Mouse (Mus musculus): ENCODE measurements at regions not wholly inside any gene's neighbourhood (a gene's known extent, or its start where the extent isn't known, plus 50 kb on each side); places are given as distances from the start of the nearest gene placed in this dataset.

DNA sequence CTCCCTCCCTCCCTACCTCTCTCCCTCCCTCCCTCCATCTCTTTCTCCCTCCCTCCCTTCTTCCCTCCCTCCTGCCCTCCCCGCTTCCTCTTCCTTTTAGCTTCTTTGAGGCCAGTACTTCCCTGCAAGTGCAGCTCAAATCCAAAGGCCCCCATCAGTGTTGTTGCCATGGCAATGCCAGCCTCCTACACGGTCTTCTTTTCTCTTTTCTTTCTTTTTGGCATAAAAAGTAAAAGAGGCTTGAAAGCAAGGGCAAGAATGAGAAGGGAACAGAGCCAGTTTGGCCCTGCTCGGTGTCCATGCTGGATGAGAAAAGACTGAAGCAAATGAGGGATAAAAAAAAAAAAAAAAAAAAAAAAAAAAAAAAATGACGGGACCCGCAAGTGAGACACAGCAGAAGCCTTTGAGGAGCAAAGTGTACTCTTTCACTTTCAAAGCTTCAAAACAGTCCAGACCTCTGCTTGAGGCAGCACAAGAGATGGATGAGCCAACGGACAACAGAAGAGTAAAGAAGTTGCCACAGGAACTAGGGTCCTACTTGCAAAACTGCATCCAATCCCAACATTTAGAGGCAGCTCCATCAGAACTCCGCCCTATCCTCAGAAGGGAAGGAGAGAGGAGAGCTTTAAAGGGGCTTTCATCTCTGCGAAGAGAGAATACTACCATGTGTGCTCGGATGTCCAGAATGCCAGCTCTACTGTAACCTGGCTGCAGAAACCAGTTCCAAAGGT, 106.9 kb upstream of the Pabpc6 start:
- H3K4me1 ChIP-seq (replicated peaks; ENCODE audit: low read depth, low read length), result no peaks in the 10 kb centered on the region
- TF ChIP-seq NANOG (IDR thresholded peaks at IDR 0.05; ENCODE audit: borderline replicate concordance, low read length), result no peak
- H3K9me3 ChIP-seq (ENCODE audit: low read length), result peaks cover 46% of the 10 kb centered on the region
- 0 out of 2 replicates have a peak, but pooled peaks cover 2% of the 10 kb centered on the region for H3K36me3 ChIP-seq (ENCODE audit: insufficient read depth, low read length)
- H3K4me3 ChIP-seq (replicated peaks; ENCODE audit: low read length), result no peak overlapping the region
- H3K27me3 ChIP-seq (ENCODE audit: insufficient read depth, low read length), result no peaks in the 10 kb centered on the region

DNA sequence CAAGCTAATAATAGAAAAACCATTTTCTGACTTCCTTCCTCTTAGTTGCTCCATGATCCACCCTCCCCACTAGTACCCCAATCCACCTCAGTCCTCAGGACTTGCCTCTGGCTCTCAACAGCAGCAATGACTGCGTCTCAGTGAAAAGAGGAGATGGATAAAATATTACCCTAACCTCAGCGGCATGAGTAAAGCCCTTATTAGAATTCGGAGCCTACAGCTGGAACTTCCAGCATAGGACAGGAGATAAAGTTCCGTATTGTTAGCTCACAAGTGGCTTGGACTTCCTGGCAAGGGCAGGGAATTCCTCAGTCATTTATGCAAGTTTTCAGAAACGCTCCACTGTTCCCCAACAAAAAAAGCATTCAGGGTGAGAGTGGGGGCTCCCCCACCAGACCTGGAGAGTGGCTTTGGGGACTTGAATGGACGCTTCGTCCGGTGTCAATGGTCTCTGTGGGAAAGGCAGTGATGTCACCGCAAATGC, 106.2 kb upstream of the Pabpc6 start:
- TF ChIP-seq POU5F1 (IDR thresholded peaks at IDR 0.05; ENCODE audit: borderline replicate concordance, low read length) (no peak), NANOG (IDR thresholded peaks at IDR 0.05; ENCODE audit: borderline replicate concordance, low read length) (no peak), CTCF (conservative IDR thresholded peaks at IDR 0.05; ENCODE audit: low read length) (no peak)
- peaks cover 46% of the 10 kb centered on the region for H3K9me3 ChIP-seq (ENCODE audit: low read length)
- no peaks in the 10 kb centered on the region for H3K27me3 ChIP-seq (ENCODE audit: insufficient read depth, low read length)
- H3K4me1 ChIP-seq (replicated peaks; ENCODE audit: low read depth, low read length), result no peaks in the 10 kb centered on the region
- no peak overlapping the region for H3K4me3 ChIP-seq (replicated peaks; ENCODE audit: low read length)
- 0 out of 2 replicates have a peak, but pooled peaks cover 2% of the 10 kb centered on the region for H3K36me3 ChIP-seq (ENCODE audit: insufficient read depth, low read length)

DNA sequence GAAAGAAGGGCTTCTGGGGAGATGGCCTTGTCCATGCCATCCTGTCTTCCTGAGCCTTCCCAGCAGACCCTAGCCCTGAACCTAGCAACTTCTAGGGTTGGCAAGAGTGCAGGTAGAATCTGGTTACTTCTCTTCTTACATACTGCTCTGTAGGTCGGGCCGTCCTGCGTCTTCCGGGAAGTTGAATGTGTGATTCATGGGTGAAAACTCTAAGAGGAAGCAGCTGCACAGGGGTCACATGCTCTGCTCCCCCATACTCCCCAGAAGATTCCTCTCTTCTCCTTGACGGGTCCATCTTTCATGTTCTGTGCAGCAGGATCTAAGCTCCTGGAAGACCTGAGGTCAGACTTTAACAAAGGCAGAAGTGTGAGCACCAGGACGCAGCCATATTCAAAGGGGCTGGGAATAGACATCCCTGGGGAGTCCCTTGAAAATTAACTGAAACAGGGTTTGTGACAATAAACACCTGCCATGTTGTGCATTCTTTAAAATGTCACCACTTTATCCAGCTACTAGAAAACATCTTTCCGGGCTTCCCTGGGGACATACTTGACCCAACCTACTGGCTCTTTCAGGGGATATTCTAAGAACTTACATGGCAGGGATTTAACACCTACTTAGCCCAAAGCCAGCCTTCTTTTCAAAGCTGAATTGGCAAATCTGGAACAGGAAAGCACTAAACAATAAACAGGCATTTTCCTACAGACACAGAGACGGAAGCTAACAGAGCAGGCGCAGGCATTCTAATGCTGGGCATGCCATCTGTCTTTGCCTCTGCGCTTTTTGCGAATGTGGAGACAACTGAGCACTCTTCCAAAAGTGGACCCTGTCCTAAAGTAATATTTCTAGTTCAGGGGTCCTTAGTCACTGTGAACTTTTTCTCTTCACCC, 105.5 kb upstream of the Pabpc6 start:
- Histone ChIP-seq H3K4me1 (replicated peaks; ENCODE audit: low read depth, low read length) (no peaks in the 10 kb centered on the region), H3K4me3 (replicated peaks; ENCODE audit: low read length) (no peak overlapping the region), H3K36me3 (ENCODE audit: insufficient read depth, low read length) (0 out of 2 replicates have a peak, but pooled peaks cover 2% of the 10 kb centered on the region), H3K9me3 (ENCODE audit: low read length) (peaks cover 41% of the 10 kb centered on the region), H3K27me3 (ENCODE audit: insufficient read depth, low read length) (no peaks in the 10 kb centered on the region)
- TF ChIP-seq CTCF (conservative IDR thresholded peaks at IDR 0.05; ENCODE audit: low read length), result no peak
- TF ChIP-seq NANOG (IDR thresholded peaks at IDR 0.05; ENCODE audit: borderline replicate concordance, low read length), result no peak
- TF ChIP-seq POU5F1 (IDR thresholded peaks at IDR 0.05; ENCODE audit: borderline replicate concordance, low read length), result no peak

DNA sequence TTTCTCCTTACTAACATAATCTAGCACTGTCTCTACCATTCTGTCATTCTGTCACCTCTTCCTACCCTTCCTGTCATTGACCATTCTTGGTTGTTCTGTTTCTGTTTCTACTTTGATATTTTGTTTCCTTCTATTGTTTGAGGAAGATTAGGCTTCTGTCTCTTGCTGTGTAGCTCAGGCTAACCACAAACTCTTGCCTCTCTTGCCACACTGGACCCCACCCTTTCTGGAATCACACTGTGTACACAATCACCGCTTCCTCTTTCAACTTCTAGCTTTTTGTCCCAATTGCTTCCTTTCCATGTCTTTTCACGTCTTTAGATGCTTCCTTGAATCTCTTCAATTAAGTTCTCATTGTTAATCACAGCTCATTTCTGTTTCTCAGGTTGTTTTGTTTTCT, 104.2 kb upstream of the Pabpc6 start:
- Histone ChIP-seq H3K36me3 (ENCODE audit: insufficient read depth, low read length) (no peaks in the 10 kb centered on the region), H3K27me3 (ENCODE audit: insufficient read depth, low read length) (no peaks in the 10 kb centered on the region), H3K4me3 (replicated peaks; ENCODE audit: low read length) (no peak overlapping the region), H3K4me1 (replicated peaks; ENCODE audit: low read depth, low read length) (peaks cover 2% of the 10 kb centered on the region; the same call in 1 of the 2 replicates), H3K9me3 (ENCODE audit: low read length) (peaks cover 29% of the 10 kb centered on the region)
- no peak for TF ChIP-seq CTCF (conservative IDR thresholded peaks at IDR 0.05; ENCODE audit: low read length)
- TF ChIP-seq NANOG (IDR thresholded peaks at IDR 0.05; ENCODE audit: borderline replicate concordance, low read length), result no peak
- TF ChIP-seq POU5F1 (IDR thresholded peaks at IDR 0.05; ENCODE audit: borderline replicate concordance, low read length), result no peak

DNA sequence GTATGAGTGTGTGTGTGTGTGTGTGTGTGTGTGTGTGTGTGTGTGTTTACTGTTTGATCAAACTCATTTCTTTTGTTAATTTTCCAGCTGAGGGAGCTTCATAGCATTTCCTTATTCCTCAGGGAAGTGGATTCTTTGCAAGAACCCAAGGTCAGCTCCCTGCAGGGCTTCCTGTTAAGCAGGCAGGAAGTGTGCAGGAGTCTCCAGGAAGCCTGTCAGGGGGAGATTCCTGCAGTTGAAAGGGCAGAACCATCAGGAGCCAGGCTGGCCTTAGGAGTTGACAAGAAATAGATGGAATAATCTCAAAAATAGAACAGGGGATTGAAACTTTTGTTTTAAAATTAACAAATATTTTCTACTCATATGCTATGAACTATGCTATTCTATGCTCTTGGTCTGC, 98.8 kb upstream of the Pabpc6 start:
- Histone ChIP-seq H3K9me3 (ENCODE audit: low read length) (no peaks in the 10 kb centered on the region), H3K4me1 (replicated peaks; ENCODE audit: low read depth, low read length) (peaks cover 20% of the 10 kb centered on the region), H3K27me3 (ENCODE audit: insufficient read depth, low read length) (peaks cover 7% of the 10 kb centered on the region; the same call in 1 of the 2 replicates), H3K36me3 (ENCODE audit: insufficient read depth, low read length) (no peaks in the 10 kb centered on the region), H3K4me3 (replicated peaks; ENCODE audit: low read length) (no peak overlapping the region)
- TF ChIP-seq CTCF (conservative IDR thresholded peaks at IDR 0.05; ENCODE audit: low read length) (no peak), POU5F1 (IDR thresholded peaks at IDR 0.05; ENCODE audit: borderline replicate concordance, low read length) (no peak), NANOG (IDR thresholded peaks at IDR 0.05; ENCODE audit: borderline replicate concordance, low read length) (no peak)

DNA sequence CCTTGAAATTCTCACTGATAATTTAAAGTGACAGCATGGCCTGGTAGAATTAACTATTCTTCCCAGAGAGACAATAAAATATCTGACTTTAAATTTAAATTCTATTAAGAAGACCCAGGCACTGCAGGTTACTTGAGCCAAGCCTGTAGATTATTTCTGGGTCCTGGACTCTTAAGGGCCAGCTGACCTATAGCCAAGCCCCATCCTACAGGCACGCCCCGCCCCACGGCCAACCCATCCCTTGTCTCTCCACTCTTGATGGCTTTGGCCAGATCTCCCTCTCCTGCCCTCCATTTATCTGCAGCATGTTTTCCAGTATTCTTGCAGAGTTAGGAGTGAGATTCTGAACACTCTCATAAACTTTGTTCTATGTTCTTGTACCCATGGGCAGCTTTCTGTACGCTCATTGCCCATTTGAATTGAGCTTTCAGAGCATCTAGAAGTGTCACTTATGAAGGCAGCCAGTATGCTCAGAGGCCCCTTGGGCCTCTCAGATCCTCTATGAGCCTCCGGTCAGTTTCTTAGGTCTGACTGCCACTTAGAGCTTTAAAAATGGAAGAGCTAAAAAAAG, 96.2 kb upstream of the Pabpc6 start:
- peaks cover 7% of the 10 kb centered on the region; the same call in 1 of the 2 replicates for H3K27me3 ChIP-seq (ENCODE audit: insufficient read depth, low read length)
- no peaks in the 10 kb centered on the region for H3K9me3 ChIP-seq (ENCODE audit: low read length)
- no peaks in the 10 kb centered on the region for H3K36me3 ChIP-seq (ENCODE audit: insufficient read depth, low read length)
- no peak for TF ChIP-seq NANOG (IDR thresholded peaks at IDR 0.05; ENCODE audit: borderline replicate concordance, low read length)
- peaks cover 20% of the 10 kb centered on the region for H3K4me1 ChIP-seq (replicated peaks; ENCODE audit: low read depth, low read length)
- no peak overlapping the region for H3K4me3 ChIP-seq (replicated peaks; ENCODE audit: low read length)

DNA sequence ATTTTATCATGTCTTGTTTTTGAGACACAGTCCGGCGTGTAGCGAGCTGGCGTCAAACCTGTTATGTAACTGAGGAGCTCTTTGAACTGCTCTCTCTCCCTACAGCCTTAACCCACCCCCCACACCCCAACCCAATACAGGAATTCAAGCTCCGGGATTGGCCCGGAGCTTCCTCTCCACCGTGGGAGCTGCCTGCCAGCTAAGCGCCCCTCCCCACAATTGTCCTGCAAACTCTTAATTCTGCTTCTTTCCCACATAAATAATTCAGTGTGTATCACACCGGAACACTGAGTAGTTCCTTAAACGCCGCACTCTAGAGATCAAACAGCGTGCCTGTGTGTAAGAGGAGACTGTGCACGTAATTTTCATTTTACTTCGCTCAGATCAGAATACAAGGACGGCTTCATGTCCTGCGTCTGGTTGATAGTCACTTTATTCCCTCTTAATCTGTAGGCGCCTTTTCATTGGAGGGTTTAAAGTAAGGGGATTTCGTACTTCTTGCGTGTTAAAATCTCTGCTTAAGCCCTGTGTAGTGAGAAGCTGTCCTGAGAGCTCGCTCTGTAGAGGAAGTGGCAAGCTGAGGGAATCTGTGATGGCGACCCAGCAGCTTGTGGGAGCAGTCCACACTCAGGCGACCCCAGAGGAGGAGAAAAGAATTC, 95.3 kb upstream of the Pabpc6 start:
- no peak overlapping the region for H3K4me3 ChIP-seq (replicated peaks; ENCODE audit: low read length)
- peaks cover 20% of the 10 kb centered on the region for H3K4me1 ChIP-seq (replicated peaks; ENCODE audit: low read depth, low read length)
- no peaks in the 10 kb centered on the region for H3K36me3 ChIP-seq (ENCODE audit: insufficient read depth, low read length)
- H3K27me3 ChIP-seq (ENCODE audit: insufficient read depth, low read length), result peaks cover 7% of the 10 kb centered on the region; the same call in 1 of the 2 replicates
- no peaks in the 10 kb centered on the region for H3K9me3 ChIP-seq (ENCODE audit: low read length)
- no peak for TF ChIP-seq POU5F1 (IDR thresholded peaks at IDR 0.05; ENCODE audit: borderline replicate concordance, low read length)
- no peak for TF ChIP-seq NANOG (IDR thresholded peaks at IDR 0.05; ENCODE audit: borderline replicate concordance, low read length)
- TF ChIP-seq CTCF (conservative IDR thresholded peaks at IDR 0.05; ENCODE audit: low read length), result no peak
